Mouse (Mus musculus): Measurements from ENCODE around the gene Col25a1.

Gene Col25a1

DNA sequence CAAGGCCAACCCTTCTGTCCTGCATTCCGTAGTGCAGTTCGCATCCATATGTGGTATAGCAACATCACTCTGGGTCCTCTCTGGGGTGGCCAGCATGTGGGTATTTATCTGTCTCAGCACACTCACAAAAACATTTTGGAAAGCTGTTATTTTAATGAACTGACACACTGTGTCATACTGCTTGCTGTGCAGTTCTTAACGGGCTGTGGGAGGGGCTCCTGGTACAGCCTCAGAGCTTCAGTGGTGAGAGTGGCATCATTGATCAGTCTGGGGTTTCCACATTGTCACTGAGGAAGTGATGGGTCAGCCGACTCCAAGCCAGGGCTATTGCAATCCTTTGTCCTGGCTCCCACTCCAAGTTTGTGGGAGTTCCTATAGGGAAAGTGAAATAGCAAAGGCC lies 255.9 kb downstream of the Col25a1 start:
- DNase-seq, result no peak

DNA sequence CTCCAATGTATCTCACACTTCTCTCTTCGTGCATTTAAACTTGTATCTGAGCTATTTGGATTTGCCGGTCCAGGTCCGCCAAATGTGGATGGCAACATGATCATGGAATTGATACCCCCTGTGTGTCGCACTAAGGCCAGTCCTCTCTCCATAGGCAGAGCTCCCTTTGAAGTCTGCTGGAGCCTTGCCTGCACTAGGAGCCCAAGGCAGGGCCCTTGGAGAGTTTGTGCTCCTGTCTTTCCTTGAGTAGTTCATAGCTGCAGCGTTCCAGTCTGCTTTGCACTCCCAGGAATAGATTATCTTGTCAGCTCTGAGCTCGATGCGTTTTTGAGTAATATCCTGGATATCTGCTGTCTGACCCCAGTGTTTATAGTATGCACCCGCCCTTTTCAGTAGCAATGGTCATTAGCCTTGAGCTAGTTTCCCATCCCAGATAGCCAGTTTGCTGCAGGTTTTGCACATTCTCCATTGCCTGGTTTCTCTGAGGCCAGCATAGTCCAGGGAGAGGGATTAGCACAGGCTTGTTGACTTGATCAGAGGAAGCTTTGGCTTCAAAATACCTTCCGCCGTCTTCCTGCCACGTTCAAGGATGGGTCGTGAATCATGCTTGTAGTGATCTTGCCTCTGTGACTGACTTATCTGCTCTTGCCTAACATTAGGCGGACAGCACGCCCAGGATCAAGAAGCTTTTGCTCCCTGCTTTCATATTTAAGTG lies 258.1 kb downstream of the Col25a1 start:
- DNase-seq, result no peak

DNA sequence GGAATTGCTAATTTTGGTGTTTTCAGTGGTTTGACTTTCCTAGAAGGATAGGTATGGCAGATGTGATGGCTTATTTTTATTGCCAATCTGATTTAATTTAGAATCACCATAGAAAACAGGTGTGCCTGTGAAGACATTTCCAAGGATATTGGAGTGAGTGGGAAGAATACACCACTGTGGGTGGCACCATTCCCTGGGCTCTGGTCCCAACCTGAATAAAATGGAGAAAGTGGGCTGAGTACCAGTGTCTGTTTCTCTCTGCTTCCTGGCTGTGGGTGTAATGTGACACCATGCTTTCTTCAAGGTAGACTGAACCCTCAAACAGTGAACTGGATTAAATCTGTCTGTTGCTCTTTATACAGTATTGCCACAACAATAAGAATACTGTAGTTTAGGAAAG lies 265.3 kb downstream of the Col25a1 start:
- peak; percentile 26 for DNase-seq

DNA sequence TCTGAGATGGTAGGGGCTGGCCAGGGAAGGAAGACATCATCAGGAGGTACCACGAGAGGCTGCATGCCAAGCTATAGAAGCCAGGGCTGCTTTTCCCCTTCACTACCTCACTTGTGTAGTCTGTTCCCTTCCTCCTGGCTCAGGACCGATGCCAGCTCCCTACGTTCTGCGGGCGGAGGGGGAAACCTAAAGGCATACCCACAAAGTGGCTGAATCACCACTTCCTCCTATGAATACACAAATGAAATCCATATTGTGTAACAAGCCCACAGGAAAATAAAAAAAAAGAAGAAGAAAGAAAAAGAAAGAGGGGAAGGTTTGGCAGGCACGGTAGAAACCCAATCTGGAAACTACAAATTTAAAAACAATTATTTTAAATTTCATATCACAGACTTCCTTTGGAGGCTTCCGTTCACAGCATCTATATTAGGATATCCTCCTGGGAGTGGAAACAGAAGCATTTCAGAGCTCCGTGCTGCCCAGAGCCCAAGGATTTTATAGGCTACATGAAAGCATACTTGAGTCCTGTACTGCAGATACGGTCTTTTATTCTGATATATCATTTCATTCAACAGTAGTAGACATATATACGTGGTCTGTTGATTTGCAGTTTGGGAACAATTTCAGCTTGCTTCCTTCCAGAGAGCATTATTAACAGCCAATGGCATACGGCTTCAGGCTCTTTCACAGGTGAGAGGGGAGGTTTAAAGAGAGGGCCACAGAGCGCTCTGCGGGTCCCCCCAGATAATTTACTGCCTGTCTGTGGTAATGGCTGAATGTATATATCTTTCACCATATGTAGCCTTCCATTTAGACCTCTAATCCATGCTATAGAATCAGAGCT lies 269.6 kb downstream of the Col25a1 start:
- peak; percentile 77 for DNase-seq

DNA sequence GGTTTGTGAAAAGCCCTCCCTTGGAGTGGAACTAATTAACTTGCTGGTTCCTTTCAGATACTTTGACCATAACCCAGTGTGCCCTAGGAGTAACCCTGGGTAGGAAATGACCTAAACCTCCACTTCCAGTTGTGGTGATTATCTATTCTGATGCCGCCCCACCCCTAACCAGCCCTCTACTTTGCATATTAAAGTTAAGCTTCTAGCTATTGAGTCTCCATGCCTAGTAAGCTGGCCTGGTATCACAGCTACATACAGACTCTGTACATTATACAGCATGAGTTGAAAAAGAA lies 270.2 kb downstream of the Col25a1 start:
- DNase-seq, result no peak

DNA sequence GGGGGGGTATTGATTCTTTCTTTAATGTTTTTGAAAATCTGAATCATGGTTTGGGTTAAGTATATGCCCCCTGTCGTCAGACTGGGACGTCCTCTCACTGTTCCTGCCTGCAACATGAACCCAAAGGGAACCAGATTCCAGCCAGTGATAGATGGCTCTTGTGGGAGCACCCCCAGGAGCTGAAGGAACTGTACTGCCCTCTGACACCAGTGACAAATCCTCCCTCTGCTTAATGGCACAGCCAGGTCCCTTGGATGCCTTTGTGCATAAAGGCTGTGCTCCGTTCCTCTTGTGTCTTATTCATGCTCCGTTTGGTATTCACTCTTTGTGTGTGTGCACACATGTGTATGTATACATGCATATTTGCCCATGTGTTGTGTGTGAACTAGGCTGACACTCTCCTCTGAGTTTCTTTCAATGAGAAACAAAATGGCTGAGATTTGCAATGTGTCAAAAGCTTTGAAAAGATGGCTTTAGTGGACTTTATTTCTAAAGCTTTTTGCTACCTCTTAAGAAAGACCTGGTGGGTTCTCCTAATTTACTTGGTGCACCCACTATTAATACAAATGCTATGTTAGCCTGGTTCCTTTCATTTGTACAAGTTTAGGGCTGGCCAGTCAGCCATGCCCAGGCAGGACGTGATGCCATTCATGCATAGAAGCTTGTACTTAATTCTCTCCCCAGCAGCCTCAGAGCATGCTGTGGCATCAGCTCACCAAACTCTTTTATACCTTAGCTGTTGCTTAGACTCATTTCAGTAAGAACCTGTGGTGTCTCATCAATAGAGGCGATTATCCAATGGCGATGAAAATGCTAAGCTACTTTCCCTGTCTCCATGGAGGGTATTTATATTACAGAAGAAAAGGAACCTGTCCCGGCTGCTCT lies 273.5 kb downstream of the Col25a1 start:
- no peak for DNase-seq

DNA sequence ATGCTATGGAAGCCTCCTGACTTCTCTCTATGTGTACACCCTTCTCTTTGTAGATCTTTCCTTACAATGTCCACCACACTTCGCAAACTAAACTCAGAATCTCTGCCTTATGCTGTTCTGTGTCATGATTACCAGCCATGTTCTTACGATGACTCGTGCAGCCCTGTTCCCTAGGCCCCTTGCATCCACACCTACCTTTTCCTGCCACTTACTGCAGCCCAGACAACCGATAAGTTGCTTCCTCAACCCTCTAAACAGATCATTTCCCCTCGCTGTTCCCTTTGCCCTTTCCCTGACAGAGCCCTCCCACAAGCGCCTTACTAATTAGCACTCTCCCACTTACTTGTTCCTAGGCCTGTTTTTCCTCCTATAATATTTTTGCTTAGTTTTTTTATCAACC lies 275.9 kb downstream of the Col25a1 start:
- no peak for DNase-seq

DNA sequence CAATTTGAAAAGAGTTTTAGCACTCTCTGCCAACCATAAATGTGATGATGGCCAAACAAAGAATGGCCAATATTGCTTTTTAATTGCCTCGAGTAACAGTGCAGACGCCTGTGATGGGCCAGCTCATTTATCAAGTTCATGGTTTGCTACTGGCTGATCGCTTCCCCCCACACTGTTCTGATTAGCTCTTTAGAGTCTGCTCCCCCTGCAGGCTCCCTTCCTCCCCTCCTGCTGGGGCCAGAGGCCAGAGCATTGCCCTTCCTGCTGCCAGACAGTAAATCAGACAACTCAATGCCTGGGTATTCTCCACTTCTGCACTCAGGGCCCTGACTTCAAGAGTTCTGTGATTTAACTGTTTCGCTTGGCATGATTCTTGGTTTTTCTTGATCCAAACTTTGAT lies 281.9 kb downstream of the Col25a1 start:
- DNase-seq, result no peak

DNA sequence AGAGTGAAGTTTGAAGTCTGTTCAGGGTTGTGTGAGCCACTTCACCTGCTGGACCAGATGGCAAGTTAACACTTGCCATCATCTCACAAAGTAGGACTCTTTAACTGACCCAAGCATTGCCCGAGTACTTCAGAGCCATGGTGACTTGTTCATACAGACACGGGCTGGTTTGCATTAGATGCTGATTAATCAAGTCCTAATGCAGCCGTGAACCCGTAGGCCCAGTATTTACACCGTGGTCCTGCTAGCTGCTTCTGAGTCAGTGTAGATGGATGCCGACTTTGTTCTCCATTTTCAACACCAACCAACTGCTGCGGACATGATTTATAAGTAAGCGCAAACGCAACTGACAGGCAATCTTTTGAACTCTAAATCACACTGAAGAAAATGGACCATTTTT lies 287.6 kb downstream of the Col25a1 start:
- no peak for DNase-seq

DNA sequence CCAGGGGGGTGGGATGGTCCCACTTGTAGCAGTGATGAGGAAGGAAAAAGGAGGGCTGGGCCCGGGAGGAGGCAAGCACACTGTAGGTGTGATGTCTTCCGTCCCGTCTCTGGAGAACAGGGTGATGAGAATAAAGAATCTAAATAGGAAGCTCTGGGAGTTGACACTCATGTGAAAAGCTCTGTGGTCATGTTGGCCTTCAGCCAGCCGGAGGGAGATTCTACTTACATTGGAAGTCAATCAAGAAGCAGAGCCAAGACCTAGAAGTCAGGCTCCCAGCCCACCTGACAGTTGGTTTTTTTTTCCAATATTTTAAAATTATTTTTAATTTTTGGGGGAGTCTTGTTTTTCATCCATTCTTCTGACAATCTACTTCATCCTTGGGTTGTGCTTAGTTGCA lies 297.5 kb downstream of the Col25a1 start:
- DNase-seq, result no peak

DNA sequence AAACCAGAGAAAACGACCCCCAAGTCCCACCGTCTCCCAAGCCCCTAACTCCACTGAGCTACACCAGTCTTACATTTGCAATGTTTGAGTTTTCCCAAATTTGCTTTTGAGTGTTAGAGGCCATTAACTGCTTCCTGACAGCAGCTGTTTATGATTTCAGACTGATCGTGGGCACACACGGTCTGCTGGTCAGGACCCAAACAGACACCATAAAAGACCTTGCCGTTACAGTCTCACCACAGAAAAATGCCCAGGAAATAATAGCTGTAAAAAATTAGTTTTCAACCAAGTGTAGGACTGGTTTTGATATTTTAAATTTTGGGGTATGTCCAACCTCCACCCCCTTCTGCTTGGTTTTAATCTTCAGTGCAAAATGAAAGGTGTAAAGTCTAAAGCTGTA lies 298.8 kb downstream of the Col25a1 start:
- no peak for DNase-seq

DNA sequence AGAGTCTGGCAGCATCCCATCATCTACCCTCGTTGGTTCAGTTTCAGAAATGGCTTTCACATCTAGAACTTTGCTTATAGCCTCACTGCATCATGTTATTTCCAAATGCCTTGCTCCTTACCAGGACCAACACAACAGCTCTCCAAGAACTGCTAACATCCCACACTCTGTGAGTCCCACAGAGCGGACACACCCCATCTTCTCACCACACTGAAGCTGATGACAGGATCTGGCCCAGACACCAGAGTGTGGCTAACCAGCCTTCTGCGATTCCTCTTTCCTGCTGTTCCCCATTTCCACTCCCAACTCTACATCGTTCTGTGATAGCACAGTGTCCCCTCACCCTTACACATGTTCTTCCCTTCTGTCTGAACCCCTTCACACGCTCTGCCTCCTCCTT lies 301.5 kb downstream of the Col25a1 start:
- DNase-seq, result peak; percentile 31

DNA sequence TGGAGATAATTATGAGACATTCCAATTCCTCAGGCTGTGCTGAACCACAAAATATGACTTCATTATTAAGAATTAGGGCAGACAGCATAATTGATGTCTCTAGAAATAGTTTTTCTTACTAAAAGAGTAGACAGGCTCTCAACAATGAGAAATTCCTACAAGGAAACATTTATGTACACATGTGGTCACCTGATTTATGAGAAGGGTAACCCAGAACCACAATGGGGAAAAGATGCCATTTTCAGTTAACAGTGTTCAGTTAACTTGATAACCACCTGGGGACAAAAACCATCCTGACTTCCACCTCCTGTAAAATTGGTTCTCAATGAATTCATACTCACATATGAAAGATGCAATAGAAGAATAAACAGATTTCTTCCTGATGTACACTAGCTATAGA lies 305.7 kb downstream of the Col25a1 start:
- DNase-seq, result no peak

DNA sequence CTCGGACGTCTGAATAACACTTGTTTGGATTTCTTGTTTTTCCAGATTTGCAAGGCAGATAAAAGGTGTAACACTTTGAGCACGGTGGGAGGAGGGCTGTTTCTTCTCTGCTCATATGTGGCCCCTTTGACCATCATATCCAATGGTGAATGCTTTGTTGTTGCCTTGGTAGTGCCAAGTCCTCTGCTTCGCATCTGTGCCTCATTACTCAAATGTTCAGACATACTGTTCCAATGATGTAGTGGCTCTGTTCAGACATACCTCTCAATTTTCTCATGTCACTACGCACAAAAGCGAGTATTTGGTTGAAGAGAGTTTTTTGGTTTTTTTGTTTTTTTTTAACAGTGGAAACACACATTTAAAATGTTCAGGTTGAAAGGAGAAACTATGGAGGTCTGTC lies 308.5 kb downstream of the Col25a1 start:
- no peak for DNase-seq

DNA sequence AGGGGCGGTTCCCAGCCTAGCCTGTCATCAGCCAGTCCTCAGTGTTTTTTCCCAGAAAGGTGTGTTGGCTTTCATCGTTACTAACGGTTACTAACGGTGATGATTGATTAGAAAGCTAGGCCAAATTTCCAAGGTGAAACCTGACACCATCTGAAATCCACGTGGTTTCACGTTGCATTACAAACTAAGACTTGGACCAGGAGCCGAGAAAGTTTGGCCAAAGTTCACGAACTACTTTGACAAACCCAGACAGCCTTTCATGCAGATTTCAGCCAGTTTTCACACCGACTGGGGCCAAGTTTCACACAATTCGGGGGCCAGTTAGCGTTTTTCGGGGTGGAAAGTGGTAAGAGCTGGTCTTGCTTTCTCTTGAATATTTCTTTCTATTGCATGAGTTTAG lies 309.4 kb downstream of the Col25a1 start:
- DNase-seq, result no peak

DNA sequence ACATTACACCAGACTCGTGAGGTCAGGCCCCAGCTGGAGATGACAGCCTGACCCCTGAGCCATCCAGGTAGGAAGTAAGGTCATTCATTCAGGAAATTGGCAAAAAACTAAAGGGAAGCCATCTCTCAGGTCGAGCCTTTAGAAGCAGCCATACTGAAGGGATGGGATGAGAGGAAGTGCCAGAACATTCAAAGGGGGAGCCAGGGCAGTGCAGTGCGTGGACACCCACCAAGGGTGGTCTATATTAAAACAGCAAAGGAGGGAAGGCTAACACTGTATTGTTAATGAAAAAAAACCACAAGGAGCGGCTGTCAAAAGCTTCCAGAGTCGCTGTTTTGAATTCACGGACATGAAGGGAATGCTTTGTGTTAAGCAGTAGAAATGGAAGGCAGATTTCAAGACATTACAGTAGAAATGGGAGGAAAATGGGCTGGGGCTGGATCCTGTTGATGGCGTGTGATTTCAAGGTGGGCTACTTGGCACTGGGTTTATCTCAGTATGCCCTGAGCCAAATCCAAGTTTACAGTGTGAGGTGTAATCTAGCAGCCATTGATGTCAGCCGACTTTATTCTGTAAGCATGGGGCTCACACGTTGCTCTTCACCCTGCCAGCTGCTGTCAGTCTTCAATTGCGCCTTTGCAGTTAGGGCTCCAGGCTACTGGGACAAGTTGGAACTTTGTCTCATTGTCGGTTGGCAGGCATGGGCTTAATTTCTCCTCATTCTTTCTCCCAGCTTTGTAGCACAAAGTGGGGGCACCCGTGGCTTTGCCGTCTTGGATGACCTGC lies 312.7 kb downstream of the Col25a1 start:
- no peak for DNase-seq

DNA sequence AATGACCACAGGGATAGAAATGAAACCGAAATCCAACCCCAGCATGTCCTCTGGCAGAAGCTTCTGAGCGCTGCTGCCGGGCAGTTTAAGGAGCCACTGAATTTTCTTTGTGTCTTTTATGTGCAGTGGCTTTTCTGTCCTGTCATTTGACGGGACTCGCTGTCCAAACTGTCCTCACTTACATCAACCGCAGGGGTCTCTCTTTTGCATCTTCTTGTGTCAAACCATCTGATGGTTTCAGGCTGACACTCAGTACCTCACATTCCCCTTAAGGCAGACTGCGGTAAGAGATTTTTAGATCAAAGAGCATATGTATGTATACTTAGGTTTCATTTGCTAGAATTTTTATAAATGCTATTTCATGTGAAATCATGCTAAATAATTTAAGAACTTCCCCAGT lies 318.6 kb downstream of the Col25a1 start:
- no peak for DNase-seq

DNA sequence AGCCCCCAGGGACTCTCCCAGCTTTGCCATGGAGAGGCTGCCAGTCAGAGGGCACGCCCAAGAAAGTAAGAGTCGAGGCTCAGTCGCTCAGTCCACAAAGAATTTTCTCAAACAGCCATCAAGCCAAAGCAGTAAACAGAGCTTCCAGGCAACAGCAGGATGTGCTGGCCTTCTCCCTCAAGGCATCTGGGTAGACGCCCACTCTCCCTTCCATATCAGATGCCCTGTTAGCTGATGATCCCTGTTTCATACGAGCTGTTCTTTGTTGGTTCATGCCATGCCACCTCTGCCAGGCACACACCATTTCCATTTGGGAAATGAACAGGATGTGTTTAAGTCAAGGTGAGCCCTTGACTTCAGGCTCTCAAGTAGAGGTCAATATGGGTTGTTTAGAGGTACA lies 334.1 kb downstream of the Col25a1 start:
- no peak for DNase-seq

DNA sequence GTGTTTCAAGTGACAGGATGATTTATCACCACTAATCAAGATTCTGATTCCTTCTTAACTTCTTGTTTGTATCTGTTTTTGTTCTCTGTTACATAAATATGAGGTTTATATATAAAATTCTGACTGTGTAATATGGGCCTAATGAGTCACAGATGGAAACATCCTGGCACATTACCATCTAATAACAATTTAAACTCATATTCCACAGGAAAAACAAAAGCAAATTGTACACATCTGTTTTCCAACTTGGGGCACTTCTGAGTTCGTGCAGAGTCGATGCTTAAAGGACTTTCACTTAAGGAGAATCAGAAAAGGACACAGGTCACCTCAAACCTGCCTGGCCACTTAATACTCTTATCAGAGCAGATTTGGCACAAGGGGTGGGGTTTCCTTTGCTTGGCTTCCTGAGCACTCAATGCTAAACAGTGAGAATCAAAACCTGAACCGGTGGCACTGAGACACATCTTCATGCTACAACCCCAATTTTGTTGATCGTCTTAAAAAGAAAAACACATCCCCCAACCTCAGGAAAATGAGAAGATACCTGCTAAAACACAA lies 342.0 kb downstream of the Col25a1 start:
- DNase-seq, result no peak

DNA sequence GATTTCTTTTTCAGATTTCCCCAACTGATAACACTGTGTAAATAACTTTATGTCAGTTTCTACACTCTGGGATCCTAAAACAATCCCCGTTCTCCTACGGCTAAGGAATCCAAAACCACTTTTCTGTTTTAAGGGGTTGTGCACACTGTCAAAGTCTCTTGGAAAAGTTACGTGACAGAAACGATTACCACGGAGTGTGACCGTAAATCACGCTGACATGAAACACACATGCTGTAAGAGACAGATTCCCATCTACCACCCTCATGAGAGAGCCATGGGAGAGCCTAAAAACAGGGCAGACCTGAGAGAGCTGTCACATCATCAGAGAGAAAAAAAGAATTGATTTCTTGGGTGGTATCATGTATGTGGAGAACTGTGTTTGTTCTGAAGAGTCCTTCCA lies 342.7 kb downstream of the Col25a1 start:
- no peak for DNase-seq

DNA sequence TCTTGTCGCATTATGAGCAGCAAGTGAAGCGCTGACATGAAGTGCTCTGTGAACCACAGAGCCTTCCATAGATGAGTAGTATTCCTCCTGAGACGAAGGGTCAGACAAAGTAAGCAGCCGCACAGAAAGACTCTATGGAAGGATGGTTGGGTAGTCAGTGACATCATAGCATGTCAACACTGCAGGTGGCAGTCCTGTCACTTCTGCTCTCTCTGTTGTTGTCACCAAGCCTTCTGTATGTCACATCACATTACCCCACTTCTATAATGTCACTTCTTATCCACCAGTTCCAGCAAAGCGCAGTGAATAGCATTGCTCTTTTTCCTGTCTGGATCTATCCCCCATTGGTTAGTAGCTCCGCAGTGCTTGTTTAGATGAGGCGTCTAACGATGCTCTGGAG lies 351.2 kb downstream of the Col25a1 start:
- DNase-seq, result no peak

DNA sequence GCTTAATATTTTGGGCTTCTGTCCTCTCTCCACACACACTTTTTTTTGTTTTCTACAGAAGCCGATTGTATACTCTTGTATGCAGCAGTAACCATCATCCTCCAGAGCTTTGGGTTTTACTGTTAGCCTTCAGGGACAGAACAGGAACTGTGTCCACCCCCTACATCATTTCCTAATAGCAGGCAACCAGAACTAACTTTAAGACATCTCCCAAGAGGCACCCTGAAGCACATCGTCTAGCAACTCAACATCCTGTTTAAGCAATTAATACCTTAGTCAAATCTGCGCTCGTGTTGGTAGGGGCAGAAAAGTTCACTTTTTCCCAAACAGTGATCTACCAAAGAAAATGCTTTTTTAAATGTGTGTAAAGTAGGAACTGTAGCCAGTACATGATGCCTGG lies 357.5 kb downstream of the Col25a1 start:
- DNase-seq, result no peak

DNA sequence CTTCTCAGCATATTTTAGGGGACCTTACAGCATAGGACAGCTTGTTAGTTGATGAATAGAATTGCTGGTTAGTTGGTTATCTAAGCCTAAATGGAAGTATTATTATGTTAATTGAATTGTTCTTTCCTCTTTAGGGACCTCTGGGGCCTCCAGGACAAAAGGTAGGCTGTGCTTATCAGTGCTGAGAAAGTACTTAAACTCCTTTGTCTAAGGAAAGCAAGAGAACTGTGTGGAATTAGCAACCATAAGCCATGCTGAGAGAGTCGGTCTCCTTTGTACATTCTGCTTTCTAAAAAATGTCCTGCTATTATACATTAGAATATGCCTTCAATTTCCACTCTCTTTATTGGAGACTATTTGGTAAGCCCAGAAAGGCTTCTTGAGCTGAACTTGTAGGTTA lies 362.9 kb downstream of the Col25a1 start:
- no peak for DNase-seq
